Mouse (Mus musculus): Measurements from ENCODE around the gene Zmynd8.

Zmynd8 gene

GRCm38 (mm10) chr2:165898202-165899194, at the start of gene Zmynd8:
Zmynd8 (minus strand) TSS chr2:165899016.
- in situ Hi-C loops (cut with MboI, MseI), result loop anchor here (5.0 kb wide), 2 partner anchors 76 to 111 kb away; no protein-coding TSS in a partner anchor

- in situ Hi-C loops (cut with MboI, MseI), result no loop called here
These were observed 49.2 kb upstream of the Zmynd8 start for GRCm38 (mm10) chr2:165948007-165948406.

- in situ Hi-C loops (cut with MboI, MseI), result no loop called here
These were observed 47.3 kb upstream of the Zmynd8 start for GRCm38 (mm10) chr2:165946046-165946564.

GRCm38 (mm10) chr2:165944576-165945351, 45.9 kb upstream of the Zmynd8 start:
- in situ Hi-C loops (cut with MboI, MseI), result no loop called here

GRCm38 (mm10) chr2:165943113-165943512, 44.3 kb upstream of the Zmynd8 start:
- in situ Hi-C loops (cut with MboI, MseI), result no loop called here

GRCm38 (mm10) chr2:165936106-165936505, 37.3 kb upstream of the Zmynd8 start:
- in situ Hi-C loops (cut with MboI, MseI), result no loop called here

- in situ Hi-C loops (cut with MboI, MseI), result no loop called here
These were observed 28.9 kb upstream of the Zmynd8 start for GRCm38 (mm10) chr2:165927705-165928104.

GRCm38 (mm10) chr2:165926191-165926590, 27.4 kb upstream of the Zmynd8 start:
- in situ Hi-C loops (cut with MboI, MseI), result no loop called here

- in situ Hi-C loops (cut with MboI, MseI), result no loop called here
These were observed 26.3 kb upstream of the Zmynd8 start for GRCm38 (mm10) chr2:165925144-165925543.

- in situ Hi-C loops (cut with MboI, MseI), result no loop called here
These were observed 25.9 kb upstream of the Zmynd8 start for GRCm38 (mm10) chr2:165924695-165925094.

GRCm38 (mm10) chr2:165923715-165924114, 24.9 kb upstream of the Zmynd8 start:
- in situ Hi-C loops (cut with MboI, MseI), result no loop called here

- in situ Hi-C loops (cut with MboI, MseI), result no loop called here
These were observed 24.2 kb upstream of the Zmynd8 start for GRCm38 (mm10) chr2:165922994-165923393.

GRCm38 (mm10) chr2:165922047-165922728, 23.4 kb upstream of the Zmynd8 start:
- in situ Hi-C loops (cut with MboI, MseI), result no loop called here

GRCm38 (mm10) chr2:165914298-165914697, 15.5 kb upstream of the Zmynd8 start:
- in situ Hi-C loops (cut with MboI, MseI), result no loop called here

- in situ Hi-C loops (cut with MboI, MseI), result no loop called here
These were observed 14.3 kb upstream of the Zmynd8 start for GRCm38 (mm10) chr2:165913073-165913472.

- in situ Hi-C loops (cut with MboI, MseI), result no loop called here
These were observed 10.9 kb upstream of the Zmynd8 start for GRCm38 (mm10) chr2:165909731-165910130.

- in situ Hi-C loops (cut with MboI, MseI), result no loop called here
These were observed 8.4 kb upstream of the Zmynd8 start for GRCm38 (mm10) chr2:165907199-165907598.

GRCm38 (mm10) chr2:165906332-165906945, 7.6 kb upstream of the Zmynd8 start:
- in situ Hi-C loops (cut with MboI, MseI), result no loop called here

- in situ Hi-C loops (cut with MboI, MseI), result loop anchor here (5.0 kb wide), 1 partner anchor 39 kb away; no protein-coding TSS in a partner anchor
These were observed 2.2 kb upstream of the Zmynd8 start for GRCm38 (mm10) chr2:165901127-165901384.

- in situ Hi-C loops (cut with MboI, MseI), result loop anchor here (5.0 kb wide), 1 partner anchor 38 kb away; no protein-coding TSS in a partner anchor
These were observed 1.7 kb upstream of the Zmynd8 start for GRCm38 (mm10) chr2:165900351-165901126.
